Mouse (Mus musculus) myocyte (in vitro differentiated cells): ENCODE results near the gene Mbd3l2. TPM values are rescaled to one million over a fixed set of nuclear protein-coding genes. Genes with fewer than 3 reads are reported as not detected.
A peak's percentile ranks its signal among the peaks of the same experiment; 100 is the strongest.

ENCODE experiments used
- H3K27me3 ChIP-seq: one replicate; pipeline ENCODE4 v1.6.1; 2011; ENCODE audit not compliant: control insufficient read depth, insufficient read depth, insufficient read length
- H3K36me3 ChIP-seq: one replicate; pipeline ENCODE4 v1.6.1; 2011; ENCODE audit not compliant: control insufficient read depth, insufficient read depth
- H3K4me2 ChIP-seq: one replicate; pipeline ENCODE4 v1.6.1; 2011; ENCODE audit warnings: low read depth, control low read depth
- H3K4me3 ChIP-seq: one replicate; pipeline ENCODE4 v1.5.1; 2011; ENCODE audit warnings: mild to moderate bottlenecking, control low read depth, moderate library complexity
- H3K79me2 ChIP-seq: one replicate; pipeline ENCODE4 v1.6.1; 2011; ENCODE audit not compliant: control insufficient read depth, insufficient read depth
- H3ac ChIP-seq: one replicate; pipeline ENCODE4 v1.6.1; 2011; ENCODE audit not compliant: control insufficient read depth, insufficient read length
- CEBPB ChIP-seq: IDR thresholded peaks from 2 replicates; pipeline ENCODE4 v1.6.1; 2011; ENCODE audit warnings: mild to moderate bottlenecking, moderate library complexity; ENCODE audit not compliant: poor library complexity, insufficient read depth, severe bottlenecking
- E2F4 ChIP-seq: IDR thresholded peaks from one replicate; pipeline ENCODE4 v1.6.1; 2011; ENCODE audit warnings: mild to moderate bottlenecking, control low read depth, moderate library complexity; ENCODE audit not compliant: insufficient read depth
- MAX ChIP-seq: IDR thresholded peaks from one replicate; pipeline ENCODE4 v1.6.1; 2011; ENCODE audit warnings: low read depth, mild to moderate bottlenecking, control low read depth
- MYOD1 ChIP-seq, 3 experiments: IDR thresholded peaks; one replicate each; pipeline ENCODE4 v1.6.1; 2011; ENCODE audit warnings: control low read depth in 2 of 3, low read depth in 2 of 3, mild to moderate bottlenecking in 2 of 3, moderate library complexity in 1 of 3; ENCODE audit not compliant: insufficient read length in 2 of 3, control insufficient read depth in 1 of 3
- MYOG ChIP-seq, 3 experiments: IDR thresholded peaks; one replicate each; pipeline ENCODE4 v1.6.1; 2011; ENCODE audit warnings: control low read depth in 2 of 3, low read depth in 2 of 3, mild to moderate bottlenecking in 2 of 3; ENCODE audit not compliant: insufficient read length in 2 of 3, control insufficient read depth in 1 of 3, insufficient read depth in 1 of 3
- POLR2A ChIP-seq: IDR thresholded peaks from one replicate; pipeline ENCODE4 v1.6.1; 2011; ENCODE audit warnings: low read depth, mild to moderate bottlenecking, control low read depth, moderate library complexity; ENCODE audit not compliant: insufficient read length
- POLR2AphosphoS2 ChIP-seq: IDR thresholded peaks from one replicate; pipeline ENCODE4 v1.6.1; 2011; ENCODE audit warnings: low read depth, control low read depth; ENCODE audit not compliant: insufficient read length
- REST ChIP-seq: IDR thresholded peaks from one replicate; pipeline ENCODE4 v1.6.1; 2011; ENCODE audit warnings: mild to moderate bottlenecking, control low read depth, moderate library complexity; ENCODE audit not compliant: insufficient read depth, insufficient read length
- SRF ChIP-seq: IDR thresholded peaks from one replicate; pipeline ENCODE4 v1.6.1; 2011; ENCODE audit warnings: low read depth; ENCODE audit not compliant: control insufficient read depth, insufficient read length
- TCF12 ChIP-seq: IDR thresholded peaks from one replicate; pipeline ENCODE4 v1.6.1; 2011; ENCODE audit warnings: mild to moderate bottlenecking, control low read depth; ENCODE audit not compliant: poor library complexity, insufficient read depth, severe bottlenecking
- TCF3 ChIP-seq: IDR thresholded peaks from one replicate; pipeline ENCODE4 v1.6.1; 2011; ENCODE audit warnings: low read depth, control low read depth; ENCODE audit not compliant: insufficient read length
- USF1 ChIP-seq: IDR thresholded peaks from one replicate; pipeline ENCODE4 v1.6.1; 2011; ENCODE audit warnings: low read depth, mild to moderate bottlenecking, control low read depth, moderate library complexity
- polyA plus RNA-seq: library from polyadenylated mRNA; unstranded; fragments of >200 nt; fragmentation: generic; extraction: Trizol; gene quantifications from one replicate; pipeline ENCODE4 v1.2.1, GENCODE M21; 2012; ENCODE audit warnings: missing spikeins

Mbd3l2 gene
- polyA plus RNA-seq, 1 experiment = not detected

- H3K27me3 ChIP-seq = no peaks in the 10 kb centered on the region
- no peak overlapping the region for H3K4me3 ChIP-seq
- no peak overlapping the region for H3K4me2 ChIP-seq
- no peaks in the 10 kb centered on the region for H3K79me2 ChIP-seq
- TF ChIP-seq USF1 (no peak), REST (no peak), MAX (no peak), CEBPB (no peak), E2F4 (no peak), SRF (no peak), TCF12 (no peak), MYOG (IDR thresholded peaks at IDR 0.05; ENCODE audit: control insufficient read depth in 1 of 3, insufficient read depth in 1 of 3, insufficient read length in 2 of 3, low read depth in 2 of 3) (no peak), MYOD1 (IDR thresholded peaks at IDR 0.05; ENCODE audit: control insufficient read depth in 1 of 3, insufficient read length in 2 of 3, low read depth in 2 of 3) (no peak), POLR2A (no peak), POLR2AphosphoS2 (no peak), TCF3 (no peak)
- H3ac ChIP-seq = no peak overlapping the region
- H3K36me3 ChIP-seq = no peaks in the 10 kb centered on the region
Observed at GRCm38 (mm10) chr9:18431687-18432086, 1.2 kb downstream of the Mbd3l2 start.

GRCm38 (mm10) chr9:18456520-18456919 lies 26.1 kb downstream of the Mbd3l2 start:
- TF ChIP-seq MYOG (IDR thresholded peaks at IDR 0.05; ENCODE audit: control insufficient read depth in 1 of 3, insufficient read depth in 1 of 3, insufficient read length in 2 of 3, low read depth in 2 of 3) (no peak), TCF3 (no peak)
- Histone ChIP-seq H3K27me3 (no peaks in the 10 kb centered on the region), H3K36me3 (no peaks in the 10 kb centered on the region), H3K4me3 (no peak overlapping the region), H3K4me2 (no peak overlapping the region), H3ac (no peak overlapping the region), H3K79me2 (no peaks in the 10 kb centered on the region)

GRCm38 (mm10) chr9:18467350-18467749 lies 36.9 kb downstream of the Mbd3l2 start:
- TF ChIP-seq USF1 = no peak
- TF ChIP-seq MAX = no peak
- TF ChIP-seq REST = no peak
- TF ChIP-seq TCF12 = no peak
- no peak for TF ChIP-seq TCF3
- no peak for TF ChIP-seq MYOD1 (IDR thresholded peaks at IDR 0.05; ENCODE audit: control insufficient read depth in 1 of 3, insufficient read length in 2 of 3, low read depth in 2 of 3)
- TF ChIP-seq POLR2A = no peak
- no peak for TF ChIP-seq E2F4
- no peak for TF ChIP-seq SRF
- no peak for TF ChIP-seq MYOG (IDR thresholded peaks at IDR 0.05; ENCODE audit: control insufficient read depth in 1 of 3, insufficient read depth in 1 of 3, insufficient read length in 2 of 3, low read depth in 2 of 3)
- Histone ChIP-seq H3K4me3 (no peak overlapping the region), H3ac (no peak overlapping the region), H3K79me2 (no peaks in the 10 kb centered on the region), H3K36me3 (no peaks in the 10 kb centered on the region), H3K4me2 (no peak overlapping the region), H3K27me3 (no peaks in the 10 kb centered on the region)

- Histone ChIP-seq H3K27me3 (no peaks in the 10 kb centered on the region), H3ac (no peak overlapping the region), H3K79me2 (no peaks in the 10 kb centered on the region), H3K4me3 (no peak overlapping the region), H3K4me2 (no peak overlapping the region), H3K36me3 (no peaks in the 10 kb centered on the region)
- TF ChIP-seq SRF (no peak), USF1 (no peak), REST (no peak), CEBPB (no peak), MYOD1 (IDR thresholded peaks at IDR 0.05; ENCODE audit: control insufficient read depth in 1 of 3, insufficient read length in 2 of 3, low read depth in 2 of 3) (no peak), E2F4 (no peak), TCF3 (no peak), MAX (no peak), POLR2A (no peak), TCF12 (no peak), MYOG (IDR thresholded peaks at IDR 0.05; ENCODE audit: control insufficient read depth in 1 of 3, insufficient read depth in 1 of 3, insufficient read length in 2 of 3, low read depth in 2 of 3) (no peak), POLR2AphosphoS2 (no peak)
Observed at GRCm38 (mm10) chr9:18468005-18468404, 37.6 kb downstream of the Mbd3l2 start.

GRCm38 (mm10) chr9:18473324-18474128 lies 43.1 kb downstream of the Mbd3l2 start:
- peak; percentile 60 for TF ChIP-seq POLR2A
- TF ChIP-seq MAX = no peak
- no peak for TF ChIP-seq MYOD1 (IDR thresholded peaks at IDR 0.05; ENCODE audit: control insufficient read depth in 1 of 3, insufficient read length in 2 of 3, low read depth in 2 of 3)
- TF ChIP-seq USF1 = no peak
- TF ChIP-seq CEBPB = no peak
- H3K79me2 ChIP-seq = no peaks in the 10 kb centered on the region

More at GRCm38 (mm10) chr9:18473324-18474128, 43.1 kb downstream of the Mbd3l2 start:
- H3K4me2 ChIP-seq = peak overlapping the region; percentile 70
- peak overlapping the region; percentile 27 for H3ac ChIP-seq
- H3K36me3 ChIP-seq = no peaks in the 10 kb centered on the region
- H3K4me3 ChIP-seq = peak overlapping the region; percentile 42
- H3K27me3 ChIP-seq = no peaks in the 10 kb centered on the region
